Mouse (Mus musculus) thymus, adult 2 months (tissue): ENCODE measurements around the gene Chn2.

Source experiments
- CTCF ChIP-seq: fragments of 200-500 bp; IDR thresholded peaks from 2 replicates; pipeline ENCODE4 v1.5.1; 2012; ENCODE audit warnings: mild to moderate bottlenecking, control low read depth, low read length, moderate library complexity, borderline replicate concordance; ENCODE audit not compliant: control insufficient read depth, poor library complexity, insufficient read depth; ENCODE audit errors: extremely low read depth
- POLR2A ChIP-seq: fragments of 200-500 bp; IDR thresholded peaks from 2 replicates; pipeline ENCODE4 v1.6.1; 2012; ENCODE audit warnings: mild to moderate bottlenecking, low read length, control low read depth, moderate library complexity; ENCODE audit not compliant: control insufficient read depth, poor library complexity, insufficient read depth; ENCODE audit errors: extremely low read depth

DNA sequence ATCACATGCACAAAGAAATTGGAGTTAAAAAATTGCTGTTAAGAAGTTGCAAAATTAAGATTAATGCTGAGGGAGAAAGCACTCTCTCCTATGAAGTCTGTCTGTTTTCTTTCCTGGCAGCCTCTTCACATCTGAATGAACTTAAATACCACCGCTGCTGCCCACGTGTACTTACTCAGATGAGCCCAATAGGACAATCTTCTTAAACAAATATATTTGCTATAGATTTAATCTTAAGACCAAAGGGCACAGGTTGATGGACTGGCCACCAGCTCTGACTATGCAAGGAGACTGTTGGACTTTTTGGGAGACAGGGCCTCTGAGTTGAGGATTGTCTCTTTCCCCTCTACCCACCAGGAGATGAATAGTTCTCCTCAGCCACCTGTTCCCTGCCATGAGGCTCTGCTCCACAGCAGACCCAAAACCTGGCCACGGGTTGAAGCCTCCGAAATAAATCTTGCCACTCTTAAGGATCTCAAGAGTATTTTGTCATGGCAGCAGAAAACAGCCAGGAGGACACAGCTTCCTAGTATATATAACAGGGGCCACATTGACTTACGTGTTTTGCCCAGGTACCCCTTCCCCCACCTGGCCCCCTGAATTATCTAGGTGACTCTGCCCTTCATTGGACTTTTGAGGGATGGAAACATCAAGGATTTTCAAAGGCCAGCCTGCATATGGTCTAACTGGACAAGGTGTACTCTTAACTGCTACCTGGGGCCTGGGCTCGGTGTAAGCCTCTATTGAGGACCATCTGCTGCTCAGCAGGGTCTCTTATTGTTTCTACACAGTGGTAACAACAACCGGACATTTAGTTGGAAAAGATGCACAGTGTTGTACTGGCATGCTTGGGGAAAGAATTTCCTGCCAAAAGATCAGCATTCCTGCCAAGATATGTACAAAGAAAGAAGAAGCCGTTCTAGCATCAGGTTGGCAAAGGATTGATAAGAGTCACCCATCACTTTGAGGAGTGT, 6.7 kb downstream of the Chn2 start:
- TF ChIP-seq CTCF (no peak), POLR2A (no peak)
